Mouse (Mus musculus): ENCODE measurements around the gene Art3.

- TF ChIP-seq CTCF (IDR thresholded peaks at IDR 0.05; ENCODE audit: control insufficient read depth, insufficient read depth, insufficient read length), result peak; percentile 53
- TF ChIP-seq MAX (IDR thresholded peaks at IDR 0.05), result no peak
- no peak for TF ChIP-seq USF1 (IDR thresholded peaks at IDR 0.05; ENCODE audit: low read depth)
- TF ChIP-seq MYOG (IDR thresholded peaks at IDR 0.05; ENCODE audit: control insufficient read depth, extremely low read depth, insufficient read length), result no peak
- TF ChIP-seq CEBPB (IDR thresholded peaks at IDR 0.05; ENCODE audit: low read depth), result no peak
- TF ChIP-seq MYOD1 (IDR thresholded peaks at IDR 0.05; ENCODE audit: control insufficient read depth, insufficient read length, low read depth), result no peak
These were observed 129.7 kb downstream of the Art3 start for GRCm38 (mm10) chr5:92461321-92461720.

All from C2C12 (cell line).